Comparison of ENCODE assay signal across 24 mouse cellular contexts in the genomic region with DNA sequence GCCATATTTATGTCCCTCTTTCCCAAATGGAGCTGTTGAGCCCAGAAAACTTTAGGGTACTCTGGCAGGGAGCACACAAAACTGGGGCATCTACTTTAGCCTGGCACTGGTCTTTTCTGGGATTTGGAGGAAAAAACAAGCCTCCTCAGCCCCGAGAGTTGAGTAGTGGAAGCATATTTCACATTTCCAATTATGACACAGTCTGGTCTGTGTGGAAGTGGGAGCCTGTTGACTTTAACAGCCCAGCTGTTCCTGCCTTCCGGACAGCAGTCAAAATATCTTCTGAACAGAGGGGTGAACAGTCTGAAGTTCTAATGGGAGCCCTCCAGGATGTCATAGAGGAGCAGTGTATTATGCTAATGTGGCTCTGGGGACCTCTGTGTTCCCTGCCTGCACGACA.
DNase-seq lines count a peak whose midpoint lies in the region; ATAC-seq and TF ChIP-seq lines count a peak whose summit lies in the region.
"Had no signal": no experiment of that assay in that cellular context is flagged by ENCODE, and none has a peak within 500 bp of the region (broad histone marks: within the 10 kb centered on the region; RNA-seq: fewer than 3 reads in every experiment).

No protein-coding gene starts in this region.

- intact Hi-C loops in heart, postnatal 10 days (cut with DNase I), result no loop called here

- no peak overlapping the region for H3K27ac ChIP-seq in forebrain, postnatal 0 days (ENCODE audit: low read depth, low read length)
- no peak overlapping the region for H3K27ac ChIP-seq in forebrain, embryonic 13.5 days
- no peak overlapping the region for H3K27ac ChIP-seq in kidney, embryonic 16.5 days (ENCODE audit: low read length)
- H3K27ac ChIP-seq in lung, embryonic 14.5 days (ENCODE audit: low read depth), result no peak overlapping the region
- H3K27ac ChIP-seq: forebrain, embryonic 10.5 days; gastrocnemius, adult 2 months; hindbrain, embryonic 10.5 days; hindbrain, embryonic 13.5 days had no signal

- peak; percentile 27 for DNase-seq in forebrain, postnatal 0 days
- DNase-seq in heart, postnatal 10 days, result peak; percentile 2 to 8
- DNase-seq in heart, adult 9 months (ENCODE audit: low spot score in 2 of 2), result no peak
- peak; percentile 4 for DNase-seq in kidney, postnatal 14 days
- no peak for DNase-seq in lung, embryonic 14.5 days
- no peak for DNase-seq in lung, postnatal 14 days
- DNase-seq: adrenal gland, adult 8-10 months; adrenal gland, postnatal 25 days; cerebellum, adult 18-20 months; cerebellum, adult 9-10 months; cerebellum, postnatal 14 days; gastrocnemius, adult 2 months; gastrocnemius, postnatal 14 days; heart, adult 18-20 months; heart, postnatal 36 days had no signal

- H3K4me2 ChIP-seq in forebrain, postnatal 0 days (ENCODE audit: low read depth), result no peak overlapping the region
- no peak overlapping the region for H3K4me2 ChIP-seq in forebrain, embryonic 13.5 days
- no peak overlapping the region for H3K4me2 ChIP-seq in kidney, embryonic 16.5 days (replicated peaks; ENCODE audit: low read depth, low read length)
- no peak overlapping the region for H3K4me2 ChIP-seq in lung, embryonic 14.5 days
- H3K4me2 ChIP-seq: heart, embryonic 11.5 days; hindbrain, embryonic 13.5 days had no signal

- no peak overlapping the region for H3K9ac ChIP-seq in forebrain, postnatal 0 days
- H3K9ac ChIP-seq in forebrain, embryonic 13.5 days, result no peak overlapping the region
- H3K9ac ChIP-seq in kidney, embryonic 16.5 days (replicated peaks; ENCODE audit: low read length), result no peak overlapping the region
- no peak overlapping the region for H3K9ac ChIP-seq in lung, embryonic 14.5 days
- H3K9ac ChIP-seq: hindbrain, embryonic 13.5 days had no signal

- ATAC-seq in forebrain, postnatal 0 days, result peak; percentile 84
- no peak for ATAC-seq in forebrain, embryonic 13.5 days
- ATAC-seq in kidney, embryonic 16.5 days (ENCODE audit: low FRiP score, low TSS enrichment), result no peak
- 0 out of 2 replicates have a peak, but pooled peaks have one; percentile 28 for ATAC-seq in lung, embryonic 14.5 days (ENCODE audit: insufficient read depth)
- ATAC-seq: activated CD4-positive, CD25-positive, alpha-beta regulatory T cell, adult 4 months; forebrain, embryonic 14.5 days; hindbrain, embryonic 16.5 days had no signal

- WGBS in forebrain, postnatal 0 days, result 55% methylated on average over 3 of the region's 3 CpGs
- WGBS in forebrain, embryonic 13.5 days, result 75% methylated on average over 3 of the region's 3 CpGs
- 53% methylated on average over 3 of the region's 3 CpGs for WGBS in kidney, embryonic 16.5 days
- WGBS in lung, embryonic 14.5 days, result 44% methylated on average over 3 of the region's 3 CpGs

- TF ChIP-seq CTCF in forebrain, postnatal 0 days (IDR thresholded peaks at IDR 0.05; ENCODE audit: low read depth), result no peak
- TF ChIP-seq CTCF in lung, embryonic 14.5 days (IDR thresholded peaks at IDR 0.05; ENCODE audit: low read depth), result no peak

- H3K9me3 ChIP-seq in forebrain, postnatal 0 days (ENCODE audit: low read length), result no peaks in the 10 kb centered on the region
- H3K9me3 ChIP-seq in forebrain, embryonic 13.5 days (replicated peaks), result no peaks in the 10 kb centered on the region
- no peaks in the 10 kb centered on the region for H3K9me3 ChIP-seq in kidney, embryonic 16.5 days (ENCODE audit: low read length)
- H3K9me3 ChIP-seq in lung, embryonic 14.5 days (ENCODE audit: low read depth, low read length), result no peaks in the 10 kb centered on the region
- H3K9me3 ChIP-seq: forebrain, embryonic 10.5 days; hindbrain, embryonic 10.5 days; hindbrain, embryonic 13.5 days had no signal

- H3K4me3 ChIP-seq in forebrain, postnatal 0 days (ENCODE audit: low read depth, low read length), result no peak overlapping the region
- no peak overlapping the region for H3K4me3 ChIP-seq in forebrain, embryonic 13.5 days
- no peak overlapping the region for H3K4me3 ChIP-seq in kidney, embryonic 16.5 days (ENCODE audit: low read length)
- no peak overlapping the region for H3K4me3 ChIP-seq in lung, embryonic 14.5 days (ENCODE audit: low read depth, low read length)
- H3K4me3 ChIP-seq: forebrain, embryonic 10.5 days; gastrocnemius, adult 2 months; hindbrain, embryonic 10.5 days; hindbrain, embryonic 13.5 days had no signal

- H3K27me3 ChIP-seq in forebrain, postnatal 0 days (ENCODE audit: insufficient read depth, low read length), result no peaks in the 10 kb centered on the region
- no peaks in the 10 kb centered on the region for H3K27me3 ChIP-seq in forebrain, embryonic 13.5 days
- H3K27me3 ChIP-seq in kidney, embryonic 16.5 days (ENCODE audit: insufficient read depth, low read length), result no peaks in the 10 kb centered on the region
- H3K27me3 ChIP-seq in lung, embryonic 14.5 days (ENCODE audit: insufficient read depth, low read length), result no peaks in the 10 kb centered on the region
- H3K27me3 ChIP-seq: hindbrain, embryonic 13.5 days had no signal

- no peaks in the 10 kb centered on the region for H3K36me3 ChIP-seq in forebrain, postnatal 0 days (ENCODE audit: insufficient read depth)
- H3K36me3 ChIP-seq in forebrain, embryonic 13.5 days (ENCODE audit: poor library complexity, severe bottlenecking), result no peaks in the 10 kb centered on the region
- no peaks in the 10 kb centered on the region for H3K36me3 ChIP-seq in kidney, embryonic 16.5 days (ENCODE audit: insufficient read depth, low read length)
- H3K36me3 ChIP-seq in lung, embryonic 14.5 days (ENCODE audit: insufficient read depth), result no peaks in the 10 kb centered on the region
- H3K36me3 ChIP-seq: forebrain, embryonic 10.5 days; hindbrain, embryonic 10.5 days; hindbrain, embryonic 13.5 days had no signal

- H3K4me1 ChIP-seq in forebrain, postnatal 0 days (ENCODE audit: insufficient read depth), result no peaks in the 10 kb centered on the region
- no peaks in the 10 kb centered on the region for H3K4me1 ChIP-seq in forebrain, embryonic 13.5 days
- H3K4me1 ChIP-seq in kidney, embryonic 16.5 days (ENCODE audit: insufficient read depth, low read length), result no peaks in the 10 kb centered on the region
- H3K4me1 ChIP-seq in lung, embryonic 14.5 days (ENCODE audit: insufficient read depth), result no peaks in the 10 kb centered on the region

Comparison
In these comparisons a context has a peak if more than half of its experiments do, and no peak if none do; other contexts are left out.
1. ATAC-seq: peak in forebrain, postnatal 0 days (single experiment) and lung, embryonic 14.5 days (single experiment); none in forebrain, embryonic 13.5 days (single experiment) and kidney, embryonic 16.5 days (single experiment).
2. DNase-seq: peak in forebrain, postnatal 0 days (single experiment), heart, postnatal 10 days (2 of 2) and kidney, postnatal 14 days (single experiment); none in heart, adult 9 months (0 of 2), lung, embryonic 14.5 days (single experiment) and lung, postnatal 14 days (single experiment).